Mouse (Mus musculus): ENCODE measurements around the gene Dbt. TPM values are rescaled to one million over a fixed set of nuclear protein-coding genes. Genes with fewer than 3 reads are reported as not detected.
"Not testable (repeated sequence)": the region's sequence is repeated elsewhere in the genome, so short reads cannot be mapped to it uniquely, and the experiment has no call there.

Gene Dbt
- total and polyA plus RNA-seq, 2 experiments from 2014 or later = 9.7 to 13.8 TPM

- DNase-seq (ENCODE audit: low spot score) (no peak), ATAC-seq (no peak)
- Histone ChIP-seq H3K27ac (no peak overlapping the region), H3K4me1 (ENCODE audit: insufficient read depth, low read length) (no peaks in the 10 kb centered on the region), H3K9ac (replicated peaks; ENCODE audit: low read length) (no peak overlapping the region), H3K36me3 (ENCODE audit: insufficient read depth, low read length) (peaks cover 36% of the 10 kb centered on the region; the same call in 1 of the 2 replicates), H3K4me3 (ENCODE audit: low read length) (no peak overlapping the region), H3K27me3 (ENCODE audit: insufficient read depth, low read length) (no peaks in the 10 kb centered on the region), H3K4me2 (ENCODE audit: low read depth, low read length) (no peak overlapping the region), H3K9me3 (ENCODE audit: low read length) (no peaks in the 10 kb centered on the region)
- TF ChIP-seq CTCF (IDR thresholded peaks at IDR 0.05; ENCODE audit: low read depth) = no peak
- 46% methylated on average over 6 of the region's 6 CpGs for WGBS
These were observed 24.3 kb downstream of the Dbt start for GRCm38 (mm10) chr3:116537200-116537573.

GRCm38 (mm10) chr3:116542070-116542469, 29.2 kb downstream of the Dbt start:
- no peak overlapping the region for H3K4me2 ChIP-seq (ENCODE audit: low read depth, low read length)
- DNase-seq (ENCODE audit: low spot score) (no peak), ATAC-seq (no peak)
- peaks cover 26% of the 10 kb centered on the region for H3K36me3 ChIP-seq (ENCODE audit: insufficient read depth, low read length)
- WGBS = 90% methylated on average over 2 of the region's 2 CpGs
- H3K9me3 ChIP-seq (ENCODE audit: low read length) = no peaks in the 10 kb centered on the region
- no peak for TF ChIP-seq CTCF (IDR thresholded peaks at IDR 0.05; ENCODE audit: low read depth)
- no peak overlapping the region for H3K9ac ChIP-seq (replicated peaks; ENCODE audit: low read length)
- H3K27ac ChIP-seq = no peak overlapping the region
- no peak overlapping the region for H3K4me3 ChIP-seq (ENCODE audit: low read length)
- no peaks in the 10 kb centered on the region for H3K27me3 ChIP-seq (ENCODE audit: insufficient read depth, low read length)
- no peaks in the 10 kb centered on the region for H3K4me1 ChIP-seq (ENCODE audit: insufficient read depth, low read length)

- H3K4me3 ChIP-seq (ENCODE audit: low read length) = no peak overlapping the region
- no peaks in the 10 kb centered on the region for H3K27me3 ChIP-seq (ENCODE audit: insufficient read depth, low read length)
- DNase-seq (ENCODE audit: low spot score) = no peak
- H3K9me3 ChIP-seq (ENCODE audit: low read length) = no peaks in the 10 kb centered on the region
- H3K27ac ChIP-seq = no peak overlapping the region
- ATAC-seq = no peak
- H3K4me1 ChIP-seq (ENCODE audit: insufficient read depth, low read length) = no peaks in the 10 kb centered on the region
- no peak overlapping the region for H3K4me2 ChIP-seq (ENCODE audit: low read depth, low read length)
- H3K9ac ChIP-seq (replicated peaks; ENCODE audit: low read length) = no peak overlapping the region
- WGBS = 82% methylated on average over 3 of the region's 3 CpGs
- H3K36me3 ChIP-seq (ENCODE audit: insufficient read depth, low read length) = peaks cover 26% of the 10 kb centered on the region
- no peak for TF ChIP-seq CTCF (IDR thresholded peaks at IDR 0.05; ENCODE audit: low read depth)
These were observed 29.7 kb downstream of the Dbt start for GRCm38 (mm10) chr3:116542532-116542931.

- TF ChIP-seq CTCF (IDR thresholded peaks at IDR 0.05; ENCODE audit: low read depth) = no peak
- Histone ChIP-seq H3K36me3 (ENCODE audit: insufficient read depth, low read length) (peaks cover 14% of the 10 kb centered on the region), H3K9me3 (ENCODE audit: low read length) (no peaks in the 10 kb centered on the region), H3K4me2 (ENCODE audit: low read depth, low read length) (no peak overlapping the region), H3K9ac (replicated peaks; ENCODE audit: low read length) (no peak overlapping the region), H3K27me3 (ENCODE audit: insufficient read depth, low read length) (no peaks in the 10 kb centered on the region), H3K4me1 (ENCODE audit: insufficient read depth, low read length) (no peaks in the 10 kb centered on the region), H3K4me3 (ENCODE audit: low read length) (no peak overlapping the region), H3K27ac (no peak overlapping the region)
- 87% methylated on average over 5 of the region's 5 CpGs for WGBS
- no peak for ATAC-seq
- DNase-seq (ENCODE audit: low spot score) = no peak
These were observed 34.6 kb downstream of the Dbt start for GRCm38 (mm10) chr3:116547430-116547829.

GRCm38 (mm10) chr3:116551362-116551761, 38.5 kb downstream of the Dbt start:
- H3K9ac ChIP-seq (replicated peaks; ENCODE audit: low read length) = no peak overlapping the region
- DNase-seq (ENCODE audit: low spot score) (no peak), ATAC-seq (no peak)
- H3K9me3 ChIP-seq (ENCODE audit: low read length) = no peaks in the 10 kb centered on the region
- no peak for TF ChIP-seq CTCF (IDR thresholded peaks at IDR 0.05; ENCODE audit: low read depth)
- H3K4me3 ChIP-seq (ENCODE audit: low read length) = no peak overlapping the region
- no peaks in the 10 kb centered on the region for H3K4me1 ChIP-seq (ENCODE audit: insufficient read depth, low read length)
- no peaks in the 10 kb centered on the region for H3K27me3 ChIP-seq (ENCODE audit: insufficient read depth, low read length)
- no peak overlapping the region for H3K27ac ChIP-seq
- no peak overlapping the region for H3K4me2 ChIP-seq (ENCODE audit: low read depth, low read length)
- 98% methylated on average over 5 of the region's 5 CpGs for WGBS
- peaks cover 7% of the 10 kb centered on the region for H3K36me3 ChIP-seq (ENCODE audit: insufficient read depth, low read length)

GRCm38 (mm10) chr3:116561315-116561714, 48.4 kb downstream of the Dbt start:
- not testable (repeated sequence) for H3K27me3 ChIP-seq (ENCODE audit: insufficient read depth, low read length); DNase-seq (ENCODE audit: low spot score); ATAC-seq; H3K9ac ChIP-seq (replicated peaks; ENCODE audit: low read length); H3K4me2 ChIP-seq (ENCODE audit: low read depth, low read length); H3K9me3 ChIP-seq (ENCODE audit: low read length); H3K4me1 ChIP-seq (ENCODE audit: insufficient read depth, low read length); H3K4me3 ChIP-seq (ENCODE audit: low read length); H3K36me3 ChIP-seq (ENCODE audit: insufficient read depth, low read length); H3K27ac ChIP-seq
- WGBS = 96% methylated on average over 13 of the region's 14 CpGs

GRCm38 (mm10) chr3:116562408-116563094, 49.7 kb downstream of the Dbt start, which contains the start of gene Lrrc39:
TSS of gene Lrrc39 (plus strand) at chr3:116562973.
- H3K9ac ChIP-seq (replicated peaks; ENCODE audit: low read length) = no peak within 1 kb of the TSS
- no peaks in the 10 kb centered on the region for H3K4me1 ChIP-seq (ENCODE audit: insufficient read depth, low read length)
- no peaks in the 10 kb centered on the region for H3K27me3 ChIP-seq (ENCODE audit: insufficient read depth, low read length)
- H3K4me3 ChIP-seq (ENCODE audit: low read length) = no peak within 1 kb of the TSS
- DNase-seq (ENCODE audit: low spot score) (no peak), ATAC-seq (no peak)
- H3K27ac ChIP-seq = no peak within 1 kb of the TSS
- no peaks in the 10 kb centered on the region for H3K36me3 ChIP-seq (ENCODE audit: insufficient read depth, low read length)
- WGBS = 79% methylated on average over 7 of the region's 7 CpGs
- no peak within 1 kb of the TSS for H3K4me2 ChIP-seq (ENCODE audit: low read depth, low read length)
- H3K9me3 ChIP-seq (ENCODE audit: low read length) = 0 out of 2 replicates have a peak, but pooled peaks cover 2% of the 10 kb centered on the region
- no peak for TF ChIP-seq CTCF (IDR thresholded peaks at IDR 0.05; ENCODE audit: low read depth)
